Mouse (Mus musculus): ENCODE data around the gene Tmod3. TPM values are rescaled to one million over a fixed set of nuclear protein-coding genes. Genes with fewer than 3 reads are reported as not detected.

Tmod3 gene
- total and polyA plus RNA-seq, 3 experiments = 29.9 to 46.4 TPM; not detected in 1

GRCm38 (mm10) chr9:75498571-75498970 is 60.9 kb downstream of the Tmod3 start:
- H3K27ac ChIP-seq (ENCODE audit: control insufficient read depth, low read depth, low read length) = no peak overlapping the region
- no peaks in the 10 kb centered on the region; the same call in 1 of the 2 replicates for H3K79me2 ChIP-seq (ENCODE audit: control insufficient read depth, insufficient read depth, low read length, poor library complexity)
- H3K4me3 ChIP-seq (ENCODE audit: control insufficient read depth in 1 of 2, insufficient read depth in 1 of 2, low read depth in 2 of 2, low read length in 2 of 2) = no peak overlapping the region
- H3K9ac ChIP-seq (ENCODE audit: control insufficient read depth, low read depth, low read length, poor library complexity, severe bottlenecking) = no peak overlapping the region
- no peaks in the 10 kb centered on the region for H3K4me1 ChIP-seq (ENCODE audit: control insufficient read depth in 1 of 2, insufficient read depth in 2 of 2, low read length in 2 of 2)
- no peak for DNase-seq (ENCODE audit: low read depth, low spot score)
- H3K36me3 ChIP-seq (ENCODE audit: control insufficient read depth in 1 of 2, insufficient read depth in 2 of 2, low read length in 2 of 2) = no peaks in the 10 kb centered on the region; a peak in 1 of 4 replicates
- H3K9me3 ChIP-seq (replicated peaks; ENCODE audit: insufficient read depth, low read length) = no peaks in the 10 kb centered on the region
- TF ChIP-seq MAZ (IDR thresholded peaks at IDR 0.05; ENCODE audit: low read depth, low read length) (no peak), NELFE (IDR thresholded peaks at IDR 0.05; ENCODE audit: low read depth, low read length) (no peak), E2F4 (IDR thresholded peaks at IDR 0.05; ENCODE audit: borderline replicate concordance, low read depth, low read length) (no peak)
- no peaks in the 10 kb centered on the region for H3K27me3 ChIP-seq (ENCODE audit: control insufficient read depth in 1 of 2, insufficient read depth in 2 of 2, low read length in 2 of 2)

GRCm38 (mm10) chr9:75495945-75496344 is 63.5 kb downstream of the Tmod3 start:
- Histone ChIP-seq H3K9ac (ENCODE audit: control insufficient read depth, low read depth, low read length, poor library complexity, severe bottlenecking) (no peak overlapping the region), H3K4me3 (ENCODE audit: control insufficient read depth in 1 of 2, insufficient read depth in 1 of 2, low read depth in 2 of 2, low read length in 2 of 2) (no peak overlapping the region), H3K4me1 (ENCODE audit: control insufficient read depth in 1 of 2, insufficient read depth in 2 of 2, low read length in 2 of 2) (no peaks in the 10 kb centered on the region), H3K36me3 (ENCODE audit: control insufficient read depth in 1 of 2, insufficient read depth in 2 of 2, low read length in 2 of 2) (no peaks in the 10 kb centered on the region; a peak in 1 of 4 replicates), H3K27ac (ENCODE audit: control insufficient read depth, low read depth, low read length) (no peak overlapping the region), H3K27me3 (ENCODE audit: control insufficient read depth in 1 of 2, insufficient read depth in 2 of 2, low read length in 2 of 2) (no peaks in the 10 kb centered on the region), H3K79me2 (ENCODE audit: control insufficient read depth, insufficient read depth, low read length, poor library complexity) (no peaks in the 10 kb centered on the region), H3K9me3 (replicated peaks; ENCODE audit: insufficient read depth, low read length) (no peaks in the 10 kb centered on the region)
- no peak for TF ChIP-seq CTCF (IDR thresholded peaks at IDR 0.05 in 2 of 3, conservative IDR thresholded peaks at IDR 0.05 in 1 of 3; ENCODE audit: control insufficient read depth in 1 of 3, insufficient read depth in 1 of 3, low read depth in 2 of 3, low read length in 3 of 3, poor library complexity in 1 of 3, severe bottlenecking in 1 of 3)
- TF ChIP-seq ZC3H11A (IDR thresholded peaks at IDR 0.05; ENCODE audit: low read depth, low read length) = no peak
- no peak for TF ChIP-seq MYC (IDR thresholded peaks at IDR 0.05; ENCODE audit: low read depth, low read length)
- no peak for TF ChIP-seq TAL1 (IDR thresholded peaks at IDR 0.05; ENCODE audit: low read length)
- TF ChIP-seq MYB (IDR thresholded peaks at IDR 0.05; ENCODE audit: low read depth, low read length) = no peak
- no peak for TF ChIP-seq ZKSCAN1 (IDR thresholded peaks at IDR 0.05; ENCODE audit: low read depth, low read length)
- no peak for TF ChIP-seq POLR2AphosphoS5 (IDR thresholded peaks at IDR 0.05; ENCODE audit: borderline replicate concordance, low read depth, low read length)
- no peak for TF ChIP-seq CHD2 (IDR thresholded peaks at IDR 0.05; ENCODE audit: low read length)
- TF ChIP-seq KAT2A (conservative IDR thresholded peaks at IDR 0.05; ENCODE audit: low read depth, low read length) = no peak
- TF ChIP-seq EP300 (IDR thresholded peaks at IDR 0.05; ENCODE audit: low read depth in 1 of 2, low read length in 2 of 2) = no peak
- TF ChIP-seq BHLHE40 (IDR thresholded peaks at IDR 0.05; ENCODE audit: borderline replicate concordance, low read depth, low read length) = no peak
- no peak for TF ChIP-seq ZMIZ1 (IDR thresholded peaks at IDR 0.05; ENCODE audit: low read depth, low read length)
- no peak for TF ChIP-seq TCF12 (IDR thresholded peaks at IDR 0.05; ENCODE audit: low read depth, low read length)
- TF ChIP-seq CHD1 (IDR thresholded peaks at IDR 0.05; ENCODE audit: low read depth, low read length) = no peak
- no peak for TF ChIP-seq UBTF (IDR thresholded peaks at IDR 0.05; ENCODE audit: borderline replicate concordance, insufficient read depth, low read depth, low read length)
- TF ChIP-seq MEF2A (IDR thresholded peaks at IDR 0.05; ENCODE audit: extremely low read depth, insufficient replicate concordance, low read depth, low read length, poor library complexity, severe bottlenecking) = no peak
- TF ChIP-seq USF2 (IDR thresholded peaks at IDR 0.05; ENCODE audit: borderline replicate concordance in 1 of 2, insufficient read depth in 1 of 2, low read depth in 1 of 2, low read length in 2 of 2) = no peak
- no peak for DNase-seq (ENCODE audit: low read depth, low spot score)

All from MEL (cell line).